Mouse (Mus musculus): Measurements from ENCODE around the gene Sult6b2. TPM values are rescaled to one million over a fixed set of nuclear protein-coding genes. Genes with fewer than 3 reads are reported as not detected.
A peak's percentile ranks its signal among the peaks of the same experiment; 100 is the strongest.

Gene Sult6b2
- polyA plus RNA-seq, 1 experiment from 2014 or later: 0.17 TPM

- Histone ChIP-seq H3K36me3 (replicated peaks) (peaks cover 3% of the 10 kb centered on the region; the same call in 1 of the 2 replicates), H3K27ac (no peak overlapping the region), H3K9me3 (no peaks in the 10 kb centered on the region), H3K9ac (no peak overlapping the region), H3K27me3 (replicated peaks) (no peaks in the 10 kb centered on the region), H3K4me1 (peaks cover 11% of the 10 kb centered on the region), H3K4me3 (no peak overlapping the region), H3K4me2 (no peak overlapping the region)
- ATAC-seq (replicated peaks): no peak
- 90% methylated on average over 3 of the region's 3 CpGs for WGBS
Observed at GRCm38 (mm10) chr6:142831706-142832105, 27.4 kb upstream of the Sult6b2 start.

- Histone ChIP-seq H3K36me3 (replicated peaks) (peaks cover 3% of the 10 kb centered on the region; the same call in 1 of the 2 replicates), H3K27ac (no peak overlapping the region), H3K9me3 (no peaks in the 10 kb centered on the region), H3K4me2 (no peak overlapping the region), H3K4me3 (no peak overlapping the region), H3K9ac (no peak overlapping the region), H3K27me3 (replicated peaks) (no peaks in the 10 kb centered on the region), H3K4me1 (peaks cover 11% of the 10 kb centered on the region)
- ATAC-seq (replicated peaks): no peak
- WGBS: 62% methylated on average over 8 of the region's 8 CpGs
Observed at GRCm38 (mm10) chr6:142831243-142831642, 26.9 kb upstream of the Sult6b2 start.

- no peak overlapping the region for H3K27ac ChIP-seq
- H3K36me3 ChIP-seq (replicated peaks): peaks cover 3% of the 10 kb centered on the region; the same call in 1 of the 2 replicates
- no peaks in the 10 kb centered on the region for H3K27me3 ChIP-seq (replicated peaks)
- no peaks in the 10 kb centered on the region for H3K9me3 ChIP-seq
- no peak overlapping the region for H3K4me3 ChIP-seq
- WGBS: 96% methylated on average over 3 of the region's 3 CpGs
- H3K4me2 ChIP-seq: no peak overlapping the region
- H3K9ac ChIP-seq: no peak overlapping the region
- no peak for ATAC-seq (replicated peaks)
- 0 out of 2 replicates have a peak, but pooled peaks cover 5% of the 10 kb centered on the region for H3K4me1 ChIP-seq
Observed at GRCm38 (mm10) chr6:142830221-142830620, 25.9 kb upstream of the Sult6b2 start.

DNA sequence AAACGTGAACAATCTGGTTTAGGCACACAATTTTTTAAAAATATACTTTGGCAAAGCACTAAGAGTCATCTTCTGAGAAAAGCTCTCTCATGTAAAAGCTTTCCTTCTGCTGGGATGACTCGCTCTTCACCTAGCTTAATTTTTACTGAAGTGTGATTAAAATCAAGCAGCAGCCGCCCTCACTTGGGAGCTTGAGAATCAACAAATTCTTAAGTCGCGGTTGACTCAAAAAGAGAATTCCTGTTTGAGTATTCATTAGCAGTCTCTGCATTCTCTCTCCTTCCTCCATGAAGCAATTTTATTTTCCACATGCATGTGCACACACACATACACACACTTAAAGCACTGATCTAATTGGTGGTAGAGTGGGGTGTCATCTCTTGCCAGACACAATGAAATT lies 21.1 kb upstream of the Sult6b2 start:
- H3K4me2 ChIP-seq: no peak overlapping the region
- H3K36me3 ChIP-seq (replicated peaks): peaks cover 3% of the 10 kb centered on the region; the same call in 1 of the 2 replicates
- H3K9me3 ChIP-seq: no peaks in the 10 kb centered on the region
- no peak overlapping the region for H3K9ac ChIP-seq
- no peak overlapping the region for H3K4me3 ChIP-seq
- H3K4me1 ChIP-seq: no peaks in the 10 kb centered on the region
- WGBS: 75% methylated on average over 5 of the region's 5 CpGs
- no peak for ATAC-seq (replicated peaks)
- H3K27ac ChIP-seq: no peak overlapping the region
- no peaks in the 10 kb centered on the region for H3K27me3 ChIP-seq (replicated peaks)

- H3K4me2 ChIP-seq: no peak overlapping the region
- ATAC-seq (replicated peaks): no peak
- WGBS: 81% methylated on average over 5 of the region's 5 CpGs
- no peak overlapping the region for H3K4me3 ChIP-seq
- H3K4me1 ChIP-seq: no peaks in the 10 kb centered on the region
- H3K36me3 ChIP-seq (replicated peaks): peaks cover 3% of the 10 kb centered on the region; the same call in 1 of the 2 replicates
- no peaks in the 10 kb centered on the region for H3K9me3 ChIP-seq
- H3K27ac ChIP-seq: no peak overlapping the region
- H3K9ac ChIP-seq: no peak overlapping the region
- H3K27me3 ChIP-seq (replicated peaks): no peaks in the 10 kb centered on the region
Observed at GRCm38 (mm10) chr6:142823008-142823787, 18.9 kb upstream of the Sult6b2 start.

GRCm38 (mm10) chr6:142818306-142818705 lies 14.0 kb upstream of the Sult6b2 start:
- 96% methylated on average over 10 of the region's 10 CpGs for WGBS
- peaks cover 11% of the 10 kb centered on the region for H3K4me1 ChIP-seq
- no peaks in the 10 kb centered on the region for H3K36me3 ChIP-seq (replicated peaks)
- no peak overlapping the region for H3K4me3 ChIP-seq
- H3K4me2 ChIP-seq: no peak overlapping the region
- H3K9ac ChIP-seq: no peak overlapping the region
- no peaks in the 10 kb centered on the region for H3K27me3 ChIP-seq (replicated peaks)
- no peaks in the 10 kb centered on the region for H3K9me3 ChIP-seq
- no peak for ATAC-seq (replicated peaks)
- H3K27ac ChIP-seq: no peak overlapping the region

DNA sequence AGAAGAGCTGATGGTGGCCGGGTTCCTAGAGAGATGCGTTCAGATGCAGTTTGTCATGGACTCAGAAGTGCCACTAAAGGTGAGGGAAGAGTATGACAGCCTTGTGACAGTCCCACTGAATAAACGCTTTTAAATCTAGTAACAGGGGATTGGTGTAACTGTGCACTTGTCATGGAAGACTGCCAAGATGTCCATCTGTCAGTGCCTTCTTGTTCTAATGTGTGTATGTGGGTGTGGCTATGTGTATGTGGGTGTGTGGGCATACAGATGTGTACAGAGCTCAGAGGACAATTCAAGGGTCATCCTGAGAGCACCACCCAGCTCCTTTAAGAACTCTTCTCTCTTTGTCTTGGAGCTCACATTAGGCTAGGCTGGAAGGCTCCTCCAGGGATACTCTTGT lies 11.2 kb upstream of the Sult6b2 start:
- WGBS: 77% methylated on average over 3 of the region's 3 CpGs
- Histone ChIP-seq H3K36me3 (replicated peaks) (no peaks in the 10 kb centered on the region), H3K27ac (no peak overlapping the region), H3K27me3 (replicated peaks) (no peaks in the 10 kb centered on the region), H3K4me2 (no peak overlapping the region), H3K4me3 (no peak overlapping the region), H3K4me1 (peaks cover 11% of the 10 kb centered on the region), H3K9ac (no peak overlapping the region), H3K9me3 (no peaks in the 10 kb centered on the region)
- ATAC-seq (replicated peaks): no peak

DNA sequence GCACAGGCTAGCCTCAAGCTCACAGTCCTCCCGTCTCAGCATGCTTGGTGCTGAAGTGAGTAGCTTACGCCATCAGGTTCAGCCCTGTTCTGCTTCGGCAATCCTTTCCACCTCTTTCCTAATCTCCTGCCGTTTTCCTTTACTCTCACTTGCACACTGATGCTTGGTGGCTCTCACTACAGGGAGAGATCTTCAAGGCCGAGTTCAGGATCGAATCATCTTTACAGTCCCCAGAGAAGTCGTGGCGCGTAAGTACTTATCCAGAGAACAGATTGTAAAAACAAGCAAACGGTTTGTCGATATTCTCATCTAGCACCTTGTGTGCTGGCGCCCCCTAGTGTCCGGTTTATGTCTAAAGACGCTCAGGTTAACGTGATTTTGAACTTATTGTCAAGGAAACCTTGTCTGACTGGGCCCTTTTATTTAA lies 10.2 kb upstream of the Sult6b2 start:
- Histone ChIP-seq H3K4me2 (peak overlapping the region; percentile 41), H3K4me3 (peak overlapping the region; percentile 27), H3K27me3 (replicated peaks) (no peaks in the 10 kb centered on the region), H3K27ac (0 out of 2 replicates have a peak overlapping the region, but pooled peaks have one; percentile 21), H3K4me1 (peaks cover 11% of the 10 kb centered on the region), H3K9me3 (no peaks in the 10 kb centered on the region), H3K9ac (no peak overlapping the region), H3K36me3 (replicated peaks) (no peaks in the 10 kb centered on the region)
- WGBS: 4% methylated on average over 15 of the region's 15 CpGs
- ATAC-seq (replicated peaks): peak; percentile 73

DNA sequence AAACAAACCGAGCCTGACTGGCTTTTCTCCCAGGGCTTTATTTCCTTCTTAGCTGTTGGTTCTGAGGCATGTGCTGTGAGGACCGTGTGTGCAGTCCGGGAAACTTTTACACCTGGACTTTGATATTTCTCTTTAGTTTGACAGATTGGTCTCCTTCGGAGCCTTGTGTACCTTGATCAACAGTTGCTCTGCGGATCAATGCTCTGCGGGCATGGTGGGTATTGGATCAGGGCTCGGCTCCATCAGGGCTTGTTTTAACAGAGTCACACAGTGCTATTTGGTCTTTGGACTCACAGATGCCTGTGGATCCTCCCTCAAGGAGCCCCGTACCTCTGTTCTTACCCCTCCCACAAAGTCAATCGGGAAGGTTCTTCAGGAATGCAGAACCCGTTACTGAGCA lies 9.7 kb upstream of the Sult6b2 start:
- 48% methylated on average over 10 of the region's 10 CpGs for WGBS
- H3K4me3 ChIP-seq: no peak overlapping the region
- peak; percentile 6; the same call in 1 of the 2 replicates for ATAC-seq (replicated peaks)
- peak overlapping the region; percentile 41 for H3K4me2 ChIP-seq
- peaks cover 11% of the 10 kb centered on the region for H3K4me1 ChIP-seq
- H3K36me3 ChIP-seq (replicated peaks): no peaks in the 10 kb centered on the region
- no peak overlapping the region for H3K27ac ChIP-seq
- H3K9me3 ChIP-seq: no peaks in the 10 kb centered on the region
- H3K27me3 ChIP-seq (replicated peaks): no peaks in the 10 kb centered on the region
- no peak overlapping the region for H3K9ac ChIP-seq

- H3K9me3 ChIP-seq: no peaks in the 10 kb centered on the region
- H3K36me3 ChIP-seq (replicated peaks): no peaks in the 10 kb centered on the region
- H3K4me3 ChIP-seq: no peak overlapping the region
- H3K4me2 ChIP-seq: no peak overlapping the region
- no peak for ATAC-seq (replicated peaks)
- no peaks in the 10 kb centered on the region for H3K27me3 ChIP-seq (replicated peaks)
- no peak overlapping the region for H3K9ac ChIP-seq
- WGBS: 47% methylated on average over 5 of the region's 5 CpGs
- H3K4me1 ChIP-seq: peaks cover 11% of the 10 kb centered on the region
- no peak overlapping the region for H3K27ac ChIP-seq
Observed at GRCm38 (mm10) chr6:142812969-142813368, 8.7 kb upstream of the Sult6b2 start.

DNA sequence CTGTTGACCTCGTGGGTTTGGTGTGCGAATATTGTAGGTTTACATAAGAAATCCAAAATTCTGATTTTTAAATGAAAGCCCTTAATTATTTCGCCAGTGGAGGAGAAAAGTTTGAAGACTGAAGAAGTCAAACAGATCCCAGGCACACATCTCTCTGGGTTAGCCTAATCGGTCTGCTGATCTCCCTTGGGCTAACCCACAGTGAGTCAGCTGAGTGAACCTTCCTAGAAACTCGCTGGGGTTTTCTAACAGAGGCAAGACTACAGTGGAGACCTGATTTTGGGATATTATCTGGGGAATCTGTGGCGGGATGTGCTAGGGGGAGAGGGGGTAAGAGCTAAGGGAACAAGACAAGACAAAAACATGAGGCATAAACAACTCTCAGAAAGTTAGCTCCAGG lies 5.9 kb upstream of the Sult6b2 start:
- no peak overlapping the region for H3K9ac ChIP-seq
- peaks cover 11% of the 10 kb centered on the region for H3K4me1 ChIP-seq
- 67% methylated on average over 6 of the region's 6 CpGs for WGBS
- no peak overlapping the region for H3K27ac ChIP-seq
- no peaks in the 10 kb centered on the region for H3K27me3 ChIP-seq (replicated peaks)
- no peak for ATAC-seq (replicated peaks)
- H3K4me2 ChIP-seq: no peak overlapping the region
- no peaks in the 10 kb centered on the region for H3K36me3 ChIP-seq (replicated peaks)
- H3K4me3 ChIP-seq: no peak overlapping the region
- no peaks in the 10 kb centered on the region for H3K9me3 ChIP-seq

DNA sequence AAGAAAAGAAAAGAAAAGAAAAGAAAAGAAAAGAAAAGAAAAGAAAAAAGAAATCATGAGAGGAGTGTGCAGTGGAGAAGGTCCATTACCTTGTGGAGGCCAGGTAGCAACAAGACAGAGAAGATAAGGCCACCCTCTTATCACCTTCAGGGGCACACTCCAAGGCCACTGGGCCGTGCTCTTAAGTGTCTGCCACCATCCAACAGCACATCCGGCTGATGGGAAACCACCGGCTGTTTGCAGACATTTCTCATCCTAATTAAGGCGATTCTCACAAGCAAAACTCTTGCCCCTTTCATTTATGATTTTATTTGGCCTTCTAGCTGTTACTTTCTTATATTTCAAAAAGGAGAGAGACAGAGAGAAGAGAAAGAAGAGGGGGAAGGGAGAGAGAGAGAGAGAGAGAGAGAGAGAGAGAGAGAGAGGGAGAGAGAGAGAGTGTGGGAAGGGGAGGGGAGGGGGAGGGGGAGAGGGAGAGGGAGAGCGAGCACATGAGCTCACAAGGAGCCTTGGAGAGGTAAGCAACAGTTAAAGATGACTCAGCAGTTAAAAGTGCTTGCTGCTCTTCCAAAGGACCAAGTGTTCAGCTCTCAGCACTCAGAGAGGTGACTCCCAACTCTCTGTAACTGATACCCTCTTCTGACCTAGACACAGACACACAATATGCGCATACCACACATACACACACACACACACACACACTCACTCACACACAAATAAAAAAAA lies 5.2 kb upstream of the Sult6b2 start:
- no peak for ATAC-seq (replicated peaks)
- Histone ChIP-seq H3K9me3 (no peaks in the 10 kb centered on the region), H3K4me3 (no peak overlapping the region), H3K9ac (no peak overlapping the region), H3K27me3 (replicated peaks) (no peaks in the 10 kb centered on the region), H3K4me1 (peaks cover 8% of the 10 kb centered on the region), H3K4me2 (no peak overlapping the region), H3K27ac (no peak overlapping the region), H3K36me3 (replicated peaks) (no peaks in the 10 kb centered on the region)
- WGBS: 44% methylated on average over 6 of the region's 6 CpGs

All from midbrain, embryonic 15.5 days (tissue).